Mouse (Mus musculus) MN1 (cell line): ENCODE data around the gene 4930568D16Rik.

Experiments
- DNase-seq: peaks from one replicate; pipeline ENCODE4 v3.0.0-alpha.2; 2016; ENCODE audit warnings: low spot score

4930568D16Rik gene

GRCm38 (mm10) chr2:35342605-35343004 lies 24.9 kb downstream of the 4930568D16Rik start:
- DNase-seq: peak; percentile 76

- no peak for DNase-seq
These were observed 28.8 kb downstream of the 4930568D16Rik start for GRCm38 (mm10) chr2:35338707-35339106.

GRCm38 (mm10) chr2:35338036-35338435 lies 29.5 kb downstream of the 4930568D16Rik start:
- peak; percentile 57 for DNase-seq

GRCm38 (mm10) chr2:35337419-35337818 lies 30.1 kb downstream of the 4930568D16Rik start:
- peak; percentile 45 for DNase-seq

- peak; percentile 100 for DNase-seq
These were observed 30.9 kb downstream of the 4930568D16Rik start, which contains the start of gene Stom for GRCm38 (mm10) chr2:35336388-35337280. TSS of gene Stom (minus strand) at chr2:35336976.

- DNase-seq: no peak
These were observed 31.9 kb downstream of the 4930568D16Rik start for GRCm38 (mm10) chr2:35335620-35336019.

GRCm38 (mm10) chr2:35333670-35334069 lies 33.9 kb downstream of the 4930568D16Rik start:
- no peak for DNase-seq

GRCm38 (mm10) chr2:35331205-35331604 lies 36.3 kb downstream of the 4930568D16Rik start:
- no peak for DNase-seq

GRCm38 (mm10) chr2:35329061-35329460 lies 38.5 kb downstream of the 4930568D16Rik start:
- DNase-seq: no peak

- no peak for DNase-seq
These were observed 39.3 kb downstream of the 4930568D16Rik start for GRCm38 (mm10) chr2:35328064-35328792.

GRCm38 (mm10) chr2:35327583-35327982 lies 39.9 kb downstream of the 4930568D16Rik start:
- DNase-seq: no peak

GRCm38 (mm10) chr2:35326931-35327330 lies 40.6 kb downstream of the 4930568D16Rik start:
- peak; percentile 48 for DNase-seq

GRCm38 (mm10) chr2:35325930-35326329 lies 41.6 kb downstream of the 4930568D16Rik start:
- no peak for DNase-seq

GRCm38 (mm10) chr2:35322404-35323164 lies 44.9 kb downstream of the 4930568D16Rik start:
- DNase-seq: peak; percentile 83

GRCm38 (mm10) chr2:35320399-35320798 lies 47.1 kb downstream of the 4930568D16Rik start:
- DNase-seq: no peak

- DNase-seq: no peak
These were observed 49.1 kb downstream of the 4930568D16Rik start for GRCm38 (mm10) chr2:35318405-35318804.

- no peak for DNase-seq
These were observed 49.9 kb downstream of the 4930568D16Rik start for GRCm38 (mm10) chr2:35317604-35318003.

- DNase-seq: no peak
These were observed 53.2 kb downstream of the 4930568D16Rik start for GRCm38 (mm10) chr2:35314300-35314699.

GRCm38 (mm10) chr2:35309906-35310493 lies 57.5 kb downstream of the 4930568D16Rik start:
- peak; percentile 60 for DNase-seq

- DNase-seq: no peak
These were observed 59.4 kb downstream of the 4930568D16Rik start for GRCm38 (mm10) chr2:35308166-35308565.
